Mouse (Mus musculus) liver, postnatal 0 days (tissue): ENCODE data around the gene Izumo1r.

Source experiments
- CTCF ChIP-seq: sonication (generic); IDR thresholded peaks from 2 replicates; pipeline ENCODE4 v1.5.1; 2016; ENCODE audit warnings: antibody characterized with exemption, low read depth
- EP300 ChIP-seq: IDR thresholded peaks from 2 replicates; pipeline ENCODE4 v1.6.1; 2016; ENCODE audit warnings: antibody characterized with exemption, low read depth, mild to moderate bottlenecking

- TF ChIP-seq CTCF (no peak), EP300 (no peak)
These were observed 18.3 kb upstream of the Izumo1r start for GRCm38 (mm10) chr9:14921971-14922560.
